Mouse (Mus musculus) cortical plate, adult 2 months (tissue): ENCODE data around the gene Hnrnpc.

Source experiments
- CTCF ChIP-seq: fragments of 200-500 bp; IDR thresholded peaks from 2 replicates; pipeline ENCODE4 v1.5.1; 2011; ENCODE audit warnings: mild to moderate bottlenecking, control low read depth, low read length; ENCODE audit not compliant: insufficient read depth; ENCODE audit errors: extremely low read depth
- POLR2A ChIP-seq: fragments of 200-500 bp; IDR thresholded peaks from 2 replicates; pipeline ENCODE4 v1.6.1; 2011; ENCODE audit warnings: mild to moderate bottlenecking, low read length, control low read depth; ENCODE audit not compliant: insufficient read depth; ENCODE audit errors: extremely low read depth

DNA sequence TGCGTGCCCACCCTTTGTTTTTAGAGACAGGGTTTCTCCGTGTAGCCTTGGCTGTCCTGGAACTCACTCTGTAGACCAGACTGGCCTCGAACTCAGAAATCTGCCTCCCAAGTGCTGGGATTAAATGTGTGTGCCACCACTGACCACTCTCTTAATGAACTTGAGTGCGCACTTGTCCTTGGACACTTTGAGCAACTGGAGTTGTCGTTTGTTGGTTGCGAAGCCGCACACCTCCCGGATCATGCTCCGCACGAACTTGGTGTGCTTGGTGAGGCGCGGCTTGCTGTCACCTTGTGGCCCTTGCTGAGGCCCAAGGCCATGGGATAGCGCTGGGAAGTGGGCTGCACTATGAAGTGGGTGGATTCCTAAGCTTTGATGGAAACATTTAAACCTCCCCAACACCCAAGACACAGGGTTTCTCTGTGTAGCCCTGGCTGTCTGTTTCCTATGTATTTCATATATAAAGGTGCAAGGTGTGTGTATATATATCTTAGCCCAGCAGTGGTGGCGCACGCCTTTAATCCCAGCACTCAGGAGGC lies 32.2 kb downstream of the Hnrnpc start:
- TF ChIP-seq CTCF, result no peak
- TF ChIP-seq POLR2A, result no peak
